Mouse (Mus musculus): Measurements from ENCODE around the gene Cdk5rap1.

DNA sequence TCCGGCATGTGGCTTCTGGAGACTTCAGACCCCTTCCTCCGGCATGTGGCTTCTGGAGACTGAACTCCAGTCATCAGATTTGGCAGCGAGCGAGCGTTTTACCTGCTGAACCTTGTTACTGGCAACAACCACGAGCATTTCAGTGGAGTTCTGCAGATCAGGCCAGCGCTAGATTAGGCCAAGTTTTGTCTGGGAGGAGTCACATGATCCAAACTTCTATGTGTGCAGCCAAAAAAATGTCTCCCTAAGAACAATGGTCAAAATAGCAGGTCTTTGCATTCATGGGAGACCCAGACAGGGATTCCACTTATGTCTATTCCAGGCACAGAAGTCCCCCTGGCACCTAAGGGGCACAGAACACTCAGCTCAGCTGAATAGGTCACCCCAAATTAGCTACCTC lies 25.5 kb upstream of the Cdk5rap1 start:
- TF ChIP-seq POLR2A (IDR thresholded peaks at IDR 0.05; ENCODE audit: insufficient read depth, low read depth, low read length) (no peak), CTCF (IDR thresholded peaks at IDR 0.05; ENCODE audit: insufficient read depth, low read depth, low read length) (no peak)

Data from olfactory bulb, adult 2 months (tissue).